Mouse (Mus musculus) forebrain, embryonic 10.5 days (tissue): ENCODE results near the gene Pex12. TPM values are rescaled to one million over a fixed set of nuclear protein-coding genes. Genes with fewer than 3 reads are reported as not detected.

Source experiments
- DNase-seq: peaks from one replicate; pipeline ENCODE4 v3.0.0-alpha.2; 2017; ENCODE audit warnings: low spot score; ENCODE audit errors: extremely low spot score
- H3K27ac ChIP-seq: fragments of 300-500 bp; sonication (generic); 2 replicates; pipeline ENCODE4 v1.5.1; 2016; ENCODE audit warnings: mild to moderate bottlenecking
- H3K27me3 ChIP-seq: fragments of 300-500 bp; sonication (generic); 2 replicates; pipeline ENCODE4 v1.6.1; 2016; ENCODE audit warnings: mild to moderate bottlenecking; ENCODE audit not compliant: poor library complexity, severe bottlenecking
- H3K36me3 ChIP-seq: fragments of 300-500 bp; sonication (generic); replicated peaks from 2 replicates; pipeline ENCODE4 v1.6.1; 2016; ENCODE audit warnings: mild to moderate bottlenecking, moderate library complexity
- H3K4me1 ChIP-seq: fragments of 300-500 bp; sonication (generic); 2 replicates; pipeline ENCODE4 v1.6.1; 2016
- H3K4me3 ChIP-seq: fragments of 300-500 bp; sonication (generic); 2 replicates; pipeline ENCODE4 v1.5.1; 2016; ENCODE audit warnings: mild to moderate bottlenecking, moderate library complexity
- H3K9me3 ChIP-seq: fragments of 300-500 bp; sonication (generic); 2 replicates; pipeline ENCODE4 v1.6.1; 2016; ENCODE audit warnings: mild to moderate bottlenecking, moderate library complexity
- whole genome bisulfite sequencing: fragments of 180-500 bp; shearing (Covaris S2); methylation state at CpG from one replicate; pipeline ENCODE4 v1.1.7; 2016; 5-methylcytosine and 5-hydroxymethylcytosine counted together
- polyA plus RNA-seq: library from polyadenylated mRNA; unstranded; fragments of >200 nt; fragmentation: Nextera tagmentation; extraction: Ambion mirVana; gene quantifications from 2 replicates; pipeline ENCODE4 v1.2.1, GENCODE M21; 2016

Pex12 gene
- polyA plus RNA-seq, 1 experiment from 2014 or later = 16.4 TPM

DNA sequence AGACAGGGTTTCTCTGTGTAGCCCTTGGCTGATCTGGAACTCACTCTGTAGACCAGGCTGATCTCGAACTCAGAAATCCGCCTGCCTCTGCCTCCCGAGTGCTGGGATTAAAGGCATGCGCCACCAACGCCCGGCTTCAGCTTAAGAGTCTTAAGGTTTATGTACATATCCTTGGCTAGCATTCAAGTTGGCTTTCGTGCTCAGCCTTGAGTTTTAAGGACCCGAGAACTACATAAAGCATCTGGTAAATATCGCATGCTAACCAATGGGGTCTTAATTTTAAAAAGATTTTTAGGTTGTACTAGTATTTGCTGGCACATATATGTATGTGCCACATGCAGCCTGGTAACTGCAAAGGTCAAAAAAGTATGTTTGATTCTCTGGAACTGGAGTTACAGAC lies 2.7 kb downstream of the Pex12 start:
- WGBS = 93% methylated on average over 9 of the region's 9 CpGs
- Histone ChIP-seq H3K36me3 (peaks cover 36% of the 10 kb centered on the region), H3K27ac (no peak overlapping the region), H3K4me1 (peaks cover 40% of the 10 kb centered on the region), H3K9me3 (no peaks in the 10 kb centered on the region), H3K4me3 (peak overlapping the region; percentile 85; the same call in 1 of the 2 replicates), H3K27me3 (no peaks in the 10 kb centered on the region)
- DNase-seq = no peak

DNA sequence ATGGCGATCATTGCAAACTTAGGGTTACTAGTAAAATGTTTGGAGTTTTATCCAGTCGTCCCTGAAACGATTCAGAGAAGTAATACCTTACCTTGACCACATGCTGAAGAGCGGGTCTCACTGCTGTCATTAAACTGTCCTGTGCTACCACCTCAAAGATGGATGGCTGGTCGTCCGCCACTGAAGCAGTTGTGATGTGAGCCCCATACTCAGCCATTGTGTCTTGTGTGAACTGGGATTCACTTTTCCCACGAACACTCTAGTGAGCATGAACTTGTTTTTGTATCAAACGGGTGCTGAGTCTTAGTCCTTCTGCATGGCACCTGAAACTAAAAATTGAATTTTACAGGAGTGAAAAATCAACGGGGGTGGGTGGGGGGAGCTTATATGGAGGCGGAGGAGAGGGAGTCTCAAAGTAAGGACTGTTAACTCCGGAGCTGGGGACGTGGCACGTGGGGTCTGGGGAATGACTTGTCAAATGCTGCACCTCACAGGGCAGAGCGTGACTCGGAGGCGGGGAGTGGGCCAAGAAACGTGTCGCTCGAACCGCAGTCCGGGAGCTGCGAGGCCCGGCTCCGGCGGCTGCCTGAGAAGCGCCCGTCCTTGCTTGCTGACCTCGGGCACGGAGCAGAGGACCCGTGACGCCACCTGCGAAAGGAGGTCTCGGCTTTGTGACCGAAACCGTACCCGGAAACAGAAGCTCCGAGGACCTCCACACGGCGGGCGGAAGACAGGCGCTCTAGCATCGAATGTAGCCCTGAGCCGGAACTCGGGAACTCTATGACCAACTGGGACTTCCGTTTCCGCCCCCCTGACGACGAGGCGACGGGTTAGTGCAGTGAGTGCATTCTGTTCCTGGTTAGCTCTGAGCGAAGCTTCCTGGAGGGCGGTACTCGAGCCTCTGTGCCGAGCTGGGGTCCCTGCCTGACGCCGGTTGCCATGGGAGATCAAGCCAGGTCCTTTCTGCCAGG lies 3.9 kb downstream of the Pex12 start, which contains the start of gene Ap2b1:
Ap2b1 (plus strand) TSS at position 800 of the 971 bp plus-strand sequence.
- H3K36me3 ChIP-seq = peaks cover 46% of the 10 kb centered on the region
- H3K27ac ChIP-seq = peak within 1 kb of the TSS; percentile 93
- H3K4me1 ChIP-seq = peaks cover 37% of the 10 kb centered on the region
- DNase-seq = peak; percentile 96
- peak within 1 kb of the TSS; percentile 85 for H3K4me3 ChIP-seq
- H3K9me3 ChIP-seq = no peaks in the 10 kb centered on the region
- no peaks in the 10 kb centered on the region for H3K27me3 ChIP-seq
- 3% methylated on average over 56 of the region's 56 CpGs for WGBS

DNA sequence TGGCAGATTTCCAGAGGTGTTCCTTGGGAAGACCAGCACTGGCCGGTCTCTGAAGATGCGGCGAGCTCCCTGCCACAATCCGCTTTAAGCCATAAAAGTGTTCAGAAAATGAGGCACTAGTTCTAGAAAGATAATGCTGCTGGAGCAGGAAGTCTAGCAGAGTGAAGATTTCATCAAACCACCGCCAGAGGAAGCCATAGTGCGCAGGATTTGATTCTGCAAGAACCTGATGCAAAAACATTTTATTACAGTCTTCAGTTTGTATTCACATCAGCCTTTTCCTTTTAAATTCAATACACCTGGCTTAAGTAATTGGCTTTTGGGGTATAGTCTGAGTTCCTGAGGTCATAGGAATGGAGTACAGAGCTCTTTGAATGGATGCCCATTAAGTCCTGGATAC lies 4.6 kb downstream of the Pex12 start:
- peaks cover 39% of the 10 kb centered on the region for H3K4me1 ChIP-seq
- no peak for DNase-seq
- WGBS = 81% methylated on average over 6 of the region's 6 CpGs

DNA sequence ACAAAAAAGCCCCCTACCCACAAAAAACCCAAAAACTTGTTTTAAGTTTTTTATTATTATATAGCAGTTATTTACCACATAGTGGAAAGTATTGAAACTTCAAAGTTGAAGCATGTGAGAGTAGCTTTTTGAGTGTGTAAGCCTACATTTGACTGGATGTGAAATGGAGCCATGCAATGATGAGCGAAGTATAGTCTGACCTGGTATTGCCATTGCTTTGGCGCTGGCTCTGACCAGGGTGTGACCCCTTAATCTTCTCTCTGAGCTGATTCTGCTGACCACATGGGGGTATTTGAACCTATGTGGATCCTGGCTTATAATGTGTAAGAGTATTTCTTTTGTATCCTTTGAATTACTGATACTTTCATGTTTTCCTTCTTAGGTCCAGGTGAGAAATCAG lies 8.3 kb downstream of the Pex12 start:
- Histone ChIP-seq H3K36me3 (peaks cover 40% of the 10 kb centered on the region), H3K27ac (no peak overlapping the region), H3K9me3 (no peaks in the 10 kb centered on the region), H3K4me3 (peak overlapping the region; percentile 65; the same call in 1 of the 2 replicates), H3K4me1 (peaks cover 44% of the 10 kb centered on the region), H3K27me3 (no peaks in the 10 kb centered on the region)
- DNase-seq = no peak
- WGBS = 91% methylated on average over 2 of the region's 2 CpGs

More for the DNA sequence above, 4.6 kb downstream of the Pex12 start:
- Histone ChIP-seq H3K36me3 (peaks cover 46% of the 10 kb centered on the region), H3K27me3 (no peaks in the 10 kb centered on the region), H3K27ac (peak overlapping the region; percentile 93; the same call in 1 of the 2 replicates), H3K9me3 (no peaks in the 10 kb centered on the region), H3K4me3 (peak overlapping the region; percentile 85)

DNA sequence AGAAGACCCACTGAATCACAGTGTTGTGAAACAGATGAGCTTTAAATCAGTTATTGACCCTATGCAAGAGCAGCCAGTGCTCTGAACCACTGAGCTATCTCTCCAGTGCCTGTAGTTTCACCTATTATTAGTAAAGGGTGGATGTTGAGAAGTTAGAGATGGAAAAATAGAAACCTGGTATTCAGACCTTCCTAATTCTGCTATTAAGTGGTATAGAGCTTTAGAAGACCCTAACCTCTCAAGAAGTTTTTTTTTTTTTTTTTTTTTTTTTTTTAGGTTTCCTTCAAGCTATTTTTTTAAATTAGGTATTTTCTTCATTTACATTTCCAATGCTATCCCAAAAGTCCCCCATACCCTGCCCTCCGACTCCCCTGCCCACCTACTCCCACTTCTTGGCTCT lies 9.2 kb downstream of the Pex12 start:
- DNase-seq = no peak
- Histone ChIP-seq H3K27me3 (no peaks in the 10 kb centered on the region), H3K9me3 (no peaks in the 10 kb centered on the region), H3K36me3 (peaks cover 40% of the 10 kb centered on the region), H3K4me1 (peaks cover 42% of the 10 kb centered on the region), H3K4me3 (peak overlapping the region; percentile 65), H3K27ac (no peak overlapping the region)
- 95% methylated on average over 1 of the region's 1 CpGs for WGBS

DNA sequence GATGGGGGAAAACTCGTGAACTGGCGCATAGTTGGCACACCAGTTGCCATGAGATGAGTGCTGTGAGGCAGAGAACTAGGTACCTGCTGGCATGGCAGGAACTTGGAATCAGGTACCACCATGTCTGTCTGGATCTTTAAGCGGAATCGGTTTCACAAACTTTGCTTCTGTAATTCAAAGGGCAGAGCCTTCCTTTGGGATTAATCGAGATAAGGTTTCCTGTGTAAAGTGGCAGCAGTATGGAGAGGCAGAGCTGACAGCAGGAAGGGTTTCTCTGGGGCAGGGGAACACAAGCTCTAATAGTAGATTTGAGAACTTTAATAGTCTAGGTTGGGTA lies 10.2 kb downstream of the Pex12 start:
- peak overlapping the region; percentile 92 for H3K27ac ChIP-seq
- peak overlapping the region; percentile 65 for H3K4me3 ChIP-seq
- H3K36me3 ChIP-seq = peaks cover 35% of the 10 kb centered on the region
- H3K9me3 ChIP-seq = no peaks in the 10 kb centered on the region
- no peak for DNase-seq
- peaks cover 32% of the 10 kb centered on the region for H3K4me1 ChIP-seq
- WGBS = under 1% methylated on average over 5 of the region's 5 CpGs
- no peaks in the 10 kb centered on the region for H3K27me3 ChIP-seq

DNA sequence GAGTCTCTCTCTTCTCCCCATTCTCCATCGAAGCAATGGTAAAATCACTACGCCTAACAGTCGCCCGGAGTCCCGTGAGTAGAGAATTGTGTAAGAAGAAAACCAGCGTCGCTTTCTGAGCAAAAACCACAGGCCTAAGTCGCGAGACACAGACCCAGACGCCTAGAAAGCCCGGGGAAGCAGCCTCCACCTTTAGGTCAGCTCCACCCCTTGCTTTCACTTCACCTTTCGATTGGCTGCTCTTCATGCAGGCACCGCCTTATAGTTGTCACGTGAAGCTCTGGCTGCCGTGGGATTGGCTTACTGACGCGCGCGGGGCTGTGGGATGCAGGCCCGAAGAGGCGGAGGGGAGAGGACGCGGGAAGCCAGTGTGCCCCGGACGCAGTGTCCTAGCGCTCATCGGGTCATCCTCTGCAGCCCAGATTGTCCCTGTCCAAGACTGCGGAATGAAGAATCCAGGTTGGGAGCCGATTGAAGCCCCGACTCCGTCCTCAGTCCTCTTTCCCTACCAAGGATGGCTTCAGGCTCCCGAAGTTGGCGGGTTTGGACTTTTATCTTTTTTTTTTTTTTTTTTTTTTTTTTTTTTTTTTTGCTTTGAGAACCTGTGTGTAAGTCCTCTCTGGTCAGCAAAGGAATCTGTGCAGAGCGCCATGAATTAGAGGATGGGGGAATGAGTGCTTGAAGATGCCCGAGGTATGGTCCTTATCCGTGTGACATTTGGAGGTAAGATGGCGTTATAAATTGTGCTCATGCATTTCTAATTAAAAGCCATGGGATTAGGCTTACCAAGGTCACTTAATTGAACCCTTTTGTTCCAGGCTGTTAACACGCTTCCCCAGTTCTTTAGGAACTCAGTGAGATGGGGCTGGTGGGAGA lies 10.8 kb downstream of the Pex12 start:
- H3K27me3 ChIP-seq = no peaks in the 10 kb centered on the region
- no peaks in the 10 kb centered on the region for H3K9me3 ChIP-seq
- H3K27ac ChIP-seq = peak overlapping the region; percentile 92
- H3K4me3 ChIP-seq = peak overlapping the region; percentile 65
- under 1% methylated on average over 38 of the region's 38 CpGs for WGBS
- peak; percentile 93 for DNase-seq
- H3K4me1 ChIP-seq = peaks cover 30% of the 10 kb centered on the region
- H3K36me3 ChIP-seq = peaks cover 29% of the 10 kb centered on the region

DNA sequence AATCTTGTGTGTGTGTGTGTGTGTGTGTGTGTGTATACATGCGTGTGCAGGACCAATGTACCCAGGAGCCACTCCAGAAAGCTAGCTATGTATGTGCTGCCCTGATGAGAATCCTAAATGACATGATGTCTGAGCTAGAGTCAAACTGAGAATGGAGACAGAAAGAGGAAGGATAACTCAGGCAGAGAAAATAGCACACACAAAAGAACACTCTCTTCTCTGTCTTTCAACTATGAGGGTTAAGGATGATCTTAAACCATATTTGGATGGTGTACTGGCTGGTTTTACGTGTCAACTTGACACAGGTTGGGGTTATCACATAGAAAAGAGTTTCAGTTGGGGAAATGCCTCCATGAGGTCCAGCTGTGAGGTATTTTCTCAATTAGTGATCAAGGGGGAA lies 12.8 kb downstream of the Pex12 start:
- WGBS = 77% methylated on average over 2 of the region's 2 CpGs
- Histone ChIP-seq H3K4me1 (peaks cover 30% of the 10 kb centered on the region), H3K27me3 (no peaks in the 10 kb centered on the region), H3K9me3 (no peaks in the 10 kb centered on the region), H3K27ac (no peak overlapping the region), H3K36me3 (peaks cover 9% of the 10 kb centered on the region), H3K4me3 (no peak overlapping the region)
- DNase-seq = no peak

DNA sequence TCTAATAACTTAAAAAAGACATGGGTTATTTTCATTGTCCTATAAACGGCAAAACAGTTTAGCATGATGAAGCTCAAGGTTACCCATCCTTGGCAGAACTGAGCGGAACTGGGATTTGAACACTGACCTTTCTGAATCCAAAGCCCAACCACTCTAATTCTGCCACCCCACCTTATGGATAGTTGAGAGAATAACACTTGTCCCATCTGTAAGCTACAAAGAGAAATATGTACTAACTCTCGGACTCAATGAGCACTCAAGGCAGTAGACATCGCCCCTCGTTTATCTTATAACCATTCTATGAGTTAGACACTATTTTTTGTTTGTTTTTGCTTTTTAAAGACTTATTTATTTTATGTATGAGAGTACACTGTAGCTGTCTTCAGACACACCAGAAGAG lies 13.3 kb downstream of the Pex12 start:
- no peaks in the 10 kb centered on the region for H3K27me3 ChIP-seq
- H3K9me3 ChIP-seq = no peaks in the 10 kb centered on the region
- peaks cover 3% of the 10 kb centered on the region for H3K36me3 ChIP-seq
- no peak for DNase-seq
- H3K27ac ChIP-seq = no peak overlapping the region
- H3K4me1 ChIP-seq = peaks cover 27% of the 10 kb centered on the region
- 91% methylated on average over 5 of the region's 5 CpGs for WGBS
- H3K4me3 ChIP-seq = no peak overlapping the region

DNA sequence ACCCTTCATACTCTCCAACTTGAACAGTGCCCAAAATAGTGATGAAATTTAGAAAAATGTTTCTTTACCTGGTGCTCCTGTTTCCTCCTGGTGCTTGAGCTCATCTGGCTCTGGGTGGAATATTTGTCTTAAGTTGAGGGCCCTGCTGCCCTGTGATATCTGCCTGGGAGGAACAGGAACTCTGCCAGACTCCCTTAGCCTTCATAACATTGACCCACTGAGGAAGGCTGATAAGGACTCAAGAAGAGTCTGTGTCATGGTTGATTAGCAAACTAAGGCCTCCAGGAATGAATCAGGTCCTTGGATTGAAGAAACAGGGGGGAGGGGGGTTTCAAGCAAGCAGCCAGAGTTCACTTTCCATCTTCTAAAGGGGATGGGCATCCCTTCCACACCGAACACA lies 15.8 kb downstream of the Pex12 start, which contains the start of gene Slfn14:
Slfn14 (minus strand) TSS at position 161 of the 400 bp plus-strand sequence.
- no peak within 1 kb of the TSS for H3K27ac ChIP-seq
- H3K36me3 ChIP-seq = no peaks in the 10 kb centered on the region
- 86% methylated on average over 1 of the region's 1 CpGs for WGBS
- no peak within 1 kb of the TSS for H3K4me3 ChIP-seq
- no peak for DNase-seq
- peaks cover 7% of the 10 kb centered on the region for H3K4me1 ChIP-seq
- H3K9me3 ChIP-seq = no peaks in the 10 kb centered on the region
- H3K27me3 ChIP-seq = no peaks in the 10 kb centered on the region

DNA sequence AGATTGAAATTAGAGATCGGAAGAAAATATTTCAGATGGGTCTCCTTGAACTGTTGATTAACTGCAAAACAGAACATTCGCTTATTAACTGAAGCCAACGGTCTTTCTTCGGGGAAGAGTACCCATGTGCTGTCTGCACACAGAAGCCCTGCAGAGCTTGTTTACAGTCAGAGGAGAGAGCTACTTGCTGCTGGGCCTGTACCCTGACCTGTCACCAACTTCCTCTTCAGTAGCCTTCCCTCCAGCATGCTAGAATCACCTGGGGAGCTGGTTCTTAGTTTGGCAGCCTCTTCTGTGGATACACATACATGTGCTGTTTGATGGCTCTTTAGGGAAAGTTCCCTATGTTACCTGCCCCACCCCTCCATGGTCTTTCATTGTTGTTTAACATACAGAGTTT lies 16.8 kb downstream of the Pex12 start:
- WGBS = 91% methylated on average over 4 of the region's 4 CpGs
- Histone ChIP-seq H3K27ac (no peak overlapping the region), H3K36me3 (no peaks in the 10 kb centered on the region), H3K4me3 (no peak overlapping the region), H3K9me3 (no peaks in the 10 kb centered on the region), H3K4me1 (peaks cover 1% of the 10 kb centered on the region), H3K27me3 (no peaks in the 10 kb centered on the region)
- DNase-seq = no peak

DNA sequence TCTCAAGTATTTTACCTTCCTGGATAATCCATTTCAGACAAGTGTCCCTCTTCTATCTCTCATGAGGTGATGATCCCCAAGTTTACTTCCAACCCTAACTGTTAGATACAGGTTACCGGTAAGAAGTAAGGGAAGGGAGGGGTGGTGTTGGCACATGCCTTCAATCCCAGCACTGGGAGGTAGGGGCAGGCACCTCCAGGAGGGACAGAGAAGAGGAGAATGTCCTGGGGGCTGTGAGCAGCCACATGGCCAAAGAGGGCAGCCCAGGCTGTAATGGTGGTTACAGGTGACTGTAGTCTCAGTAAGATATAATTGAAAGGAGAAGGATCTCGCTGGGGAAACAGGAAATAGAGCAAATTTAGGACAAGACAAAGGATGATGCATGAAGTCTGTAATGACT lies 20.3 kb downstream of the Pex12 start:
- Histone ChIP-seq H3K36me3 (no peaks in the 10 kb centered on the region), H3K27me3 (no peaks in the 10 kb centered on the region), H3K4me1 (peaks cover 5% of the 10 kb centered on the region; the same call in 1 of the 2 replicates), H3K9me3 (no peaks in the 10 kb centered on the region), H3K4me3 (no peak overlapping the region), H3K27ac (no peak overlapping the region)
- DNase-seq = no peak
- WGBS = 73% methylated on average over 2 of the region's 2 CpGs
